Mouse (Mus musculus) hindbrain, postnatal 0 days (tissue): Measurements from ENCODE around the gene Dvl1. TPM values are rescaled to one million over a fixed set of nuclear protein-coding genes. Genes with fewer than 3 reads are reported as not detected.
A peak's percentile ranks its signal among the peaks of the same experiment; 100 is the strongest.

Experiments
- ATAC-seq: fragments of 200-750 bp; cut with Nextera tagmentation; 2 replicates; pipeline ENCODE4 v1.8.0; 2017; ENCODE audit warnings: mild to moderate bottlenecking, moderate TSS enrichment, moderate library complexity
- DNase-seq: peaks from one replicate; pipeline ENCODE4 v3.0.0-alpha.2; 2015; ENCODE audit warnings: low spot score
- H3K27ac ChIP-seq: fragments of 300-500 bp; sonication (generic); 2 replicates; pipeline ENCODE4 v1.5.1; 2014; ENCODE audit warnings: mild to moderate bottlenecking
- H3K27me3 ChIP-seq: fragments of 300-500 bp; sonication (generic); 2 replicates; pipeline ENCODE4 v1.6.1; 2014; ENCODE audit warnings: low read length, mixed read lengths; ENCODE audit not compliant: insufficient read depth
- H3K36me3 ChIP-seq: fragments of 300-500 bp; sonication (generic); 2 replicates; pipeline ENCODE4 v1.6.1; 2014; ENCODE audit warnings: low read length, mixed read lengths; ENCODE audit not compliant: insufficient read depth
- H3K4me1 ChIP-seq: fragments of 300-500 bp; sonication (generic); 2 replicates; pipeline ENCODE4 v1.6.1; 2014; ENCODE audit warnings: antibody characterized with exemption, low read length, mixed read lengths; ENCODE audit not compliant: insufficient read depth
- H3K4me2 ChIP-seq: fragments of 300-500 bp; sonication (generic); 2 replicates; pipeline ENCODE4 v1.6.1; 2014; ENCODE audit warnings: low read depth, mild to moderate bottlenecking, low read length, moderate library complexity, mixed read lengths
- H3K4me3 ChIP-seq: fragments of 300-500 bp; sonication (generic); 2 replicates; pipeline ENCODE4 v1.5.1; 2014; ENCODE audit warnings: low read length
- H3K9ac ChIP-seq: fragments of 300-500 bp; sonication (generic); replicated peaks from 2 replicates; pipeline ENCODE4 v1.6.1; 2014; ENCODE audit warnings: mild to moderate bottlenecking, low read length, moderate library complexity, mixed read lengths
- H3K9me3 ChIP-seq: fragments of 300-500 bp; sonication (generic); 2 replicates; pipeline ENCODE4 v1.6.1; 2016; ENCODE audit warnings: low read length, mixed read lengths
- CTCF ChIP-seq: IDR thresholded peaks from 2 replicates; pipeline ENCODE4 v1.5.1; 2016; ENCODE audit warnings: antibody characterized with exemption, control low read depth, low read depth
- WGBS: fragments of 180-500 bp; shearing (Covaris S2); extraction: QIAGEN DNeasy Blood & Tissue Kit; methylation state at CpG from one replicate; pipeline ENCODE4 v1.1.7; 2014; 5-methylcytosine and 5-hydroxymethylcytosine counted together
- polyA plus RNA-seq: library from polyadenylated mRNA; unstranded; fragments of >200 nt; fragmentation: Nextera tagmentation; extraction: Ambion mirVana; gene quantifications from 2 replicates; pipeline ENCODE4 v1.2.1, GENCODE M21; 2015
- total RNA-seq: library from RNA; depleted of rRNA; stranded (reverse); fragments of >200 nt; gene quantifications from 2 replicates; pipeline ENCODE4 v1.2.3, GENCODE M21; 2014

The Dvl1 gene
- total and polyA plus RNA-seq, 2 experiments from 2014 or later: 16.4 to 166 TPM

DNA sequence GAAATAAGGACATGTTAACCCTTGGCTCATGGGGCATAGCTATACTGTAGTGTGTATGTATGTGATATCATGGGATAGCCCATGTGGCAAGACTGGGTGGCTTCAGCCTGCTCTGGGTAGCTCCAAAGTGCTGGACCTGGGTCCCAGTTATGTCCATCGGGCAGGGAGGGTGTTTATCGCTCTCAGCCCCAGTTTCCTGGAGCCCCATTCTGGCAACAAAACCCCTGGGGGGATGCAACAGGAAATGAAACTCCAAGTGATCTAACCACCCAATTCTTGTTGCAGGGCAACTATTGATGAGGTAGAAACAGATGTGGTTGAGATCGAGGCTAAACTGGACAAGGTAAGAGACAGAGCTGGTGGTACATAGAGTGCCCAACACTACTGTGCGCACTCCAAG, 48.6 kb downstream of the Dvl1 start:
- WGBS: 96% methylated on average over 4 of the region's 4 CpGs
- Histone ChIP-seq H3K4me3 (no peak overlapping the region), H3K9me3 (no peaks in the 10 kb centered on the region)

DNA sequence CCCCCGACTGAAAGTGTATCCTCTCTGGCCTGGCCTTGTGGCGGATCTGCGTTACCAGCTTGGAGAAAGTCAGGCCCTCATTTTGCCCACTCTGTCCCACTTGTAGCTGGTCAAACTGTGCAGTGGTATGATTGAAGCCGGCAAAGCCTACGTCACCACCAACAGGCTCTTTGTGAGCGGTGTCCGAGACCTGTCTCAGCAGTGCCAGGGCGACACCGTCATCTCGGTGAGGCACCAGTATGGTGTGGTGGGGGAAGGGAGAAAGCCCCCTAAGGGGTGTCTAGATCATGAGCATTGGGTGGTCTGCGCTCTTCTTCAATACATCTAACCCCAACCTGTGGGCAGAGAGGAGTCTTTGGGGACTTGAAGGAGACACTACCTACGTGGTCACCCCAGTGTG, 49.3 kb downstream of the Dvl1 start:
- H3K4me1 ChIP-seq: peaks cover 32% of the 10 kb centered on the region
- ATAC-seq (no peak), DNase-seq (no peak)
- no peak overlapping the region for H3K9ac ChIP-seq
- peaks cover 40% of the 10 kb centered on the region for H3K36me3 ChIP-seq
- H3K9me3 ChIP-seq: no peaks in the 10 kb centered on the region
- H3K27ac ChIP-seq: no peak overlapping the region
- H3K4me2 ChIP-seq: no peak overlapping the region
- no peak overlapping the region for H3K4me3 ChIP-seq
- no peak for TF ChIP-seq CTCF
- 99% methylated on average over 12 of the region's 12 CpGs for WGBS
- no peaks in the 10 kb centered on the region for H3K27me3 ChIP-seq

More for the DNA sequence above, 48.6 kb downstream of the Dvl1 start:
- ATAC-seq: no peak
- DNase-seq: no peak
- Histone ChIP-seq H3K27me3 (no peaks in the 10 kb centered on the region), H3K4me1 (peaks cover 32% of the 10 kb centered on the region), H3K9ac (0 out of 2 replicates have a peak overlapping the region, but pooled peaks have one; percentile 89), H3K27ac (peak overlapping the region; percentile 84; the same call in 1 of the 2 replicates), H3K36me3 (peaks cover 34% of the 10 kb centered on the region), H3K4me2 (peak overlapping the region; percentile 73; the same call in 1 of the 2 replicates)
- no peak for TF ChIP-seq CTCF

DNA sequence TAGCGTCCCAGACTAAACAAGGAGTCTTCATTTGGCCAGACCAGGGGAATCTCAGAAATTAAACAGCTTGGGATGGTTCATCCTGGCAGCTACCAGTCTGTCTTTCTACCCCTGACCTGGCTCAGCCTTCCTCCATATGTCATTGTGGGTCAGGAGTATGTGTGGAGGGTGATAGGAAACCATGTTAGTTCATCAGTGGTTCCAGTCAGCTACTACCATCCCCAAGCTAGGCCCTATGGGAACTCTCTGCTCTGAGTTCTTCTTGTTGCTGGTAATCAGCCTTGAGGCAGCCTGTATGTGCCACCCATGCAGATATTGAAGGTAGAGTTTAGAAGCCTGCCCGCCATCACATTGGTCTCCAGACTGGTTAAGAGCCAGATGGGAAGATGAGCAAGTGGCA, 51.1 kb downstream of the Dvl1 start:
- WGBS: 97% methylated on average over 2 of the region's 2 CpGs
- H3K27me3 ChIP-seq: no peaks in the 10 kb centered on the region
- ATAC-seq: no peak
- peaks cover 27% of the 10 kb centered on the region for H3K4me1 ChIP-seq
- no peak for TF ChIP-seq CTCF
- no peaks in the 10 kb centered on the region for H3K9me3 ChIP-seq
- no peak for DNase-seq
- peaks cover 59% of the 10 kb centered on the region for H3K36me3 ChIP-seq
- H3K4me3 ChIP-seq: no peak overlapping the region
- H3K4me2 ChIP-seq: no peak overlapping the region
- no peak overlapping the region for H3K9ac ChIP-seq
- no peak overlapping the region for H3K27ac ChIP-seq

DNA sequence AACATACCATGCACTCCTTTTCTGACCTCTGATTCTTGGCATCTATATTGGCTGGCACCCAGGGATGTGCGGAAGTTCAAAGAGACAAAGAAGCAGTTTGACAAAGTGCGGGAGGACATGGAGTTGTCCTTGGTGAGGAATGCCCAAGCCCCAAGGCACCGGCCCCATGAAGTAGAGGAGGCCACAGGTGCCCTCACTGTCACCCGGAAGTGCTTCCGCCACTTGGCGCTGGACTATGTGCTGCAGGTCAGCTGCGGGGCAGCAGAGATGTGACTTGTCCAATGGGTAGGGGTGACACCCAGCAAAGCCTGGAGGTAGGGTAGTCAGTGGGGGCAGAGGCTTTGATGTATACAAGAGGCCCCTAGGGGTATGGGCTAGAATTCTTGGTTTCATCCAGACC, 52.2 kb downstream of the Dvl1 start:
- Histone ChIP-seq H3K4me1 (peaks cover 17% of the 10 kb centered on the region), H3K4me3 (no peak overlapping the region), H3K4me2 (no peak overlapping the region), H3K36me3 (peaks cover 67% of the 10 kb centered on the region), H3K27me3 (no peaks in the 10 kb centered on the region), H3K27ac (no peak overlapping the region), H3K9ac (no peak overlapping the region), H3K9me3 (no peaks in the 10 kb centered on the region)
- no peak for DNase-seq
- no peak for ATAC-seq
- WGBS: 92% methylated on average over 7 of the region's 7 CpGs
- TF ChIP-seq CTCF: no peak

DNA sequence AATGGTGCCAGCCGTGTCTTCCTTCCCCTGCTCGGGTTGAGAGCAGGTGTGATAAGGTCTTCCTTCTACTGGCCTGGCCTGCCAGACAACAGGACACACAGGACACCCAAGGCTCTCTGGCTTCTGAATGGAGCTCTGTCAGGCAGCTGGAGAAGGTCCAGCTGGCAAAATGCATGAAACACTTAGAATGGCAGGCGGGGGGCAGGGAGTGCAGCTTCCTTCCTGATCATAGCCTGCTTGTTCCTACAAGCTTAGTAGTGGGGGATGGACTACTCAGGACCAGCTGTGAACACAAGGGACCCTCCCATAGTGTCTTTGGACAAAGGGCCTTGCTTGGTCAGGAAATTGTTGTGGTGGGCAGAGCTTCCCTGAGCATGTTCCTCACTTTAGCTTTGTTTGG, 54.0 kb downstream of the Dvl1 start:
- H3K27ac ChIP-seq: peak overlapping the region; percentile 29; the same call in 1 of the 2 replicates
- no peak for TF ChIP-seq CTCF
- DNase-seq (peak; percentile 68), ATAC-seq (peak; percentile 62)
- H3K4me3 ChIP-seq: no peak overlapping the region
- WGBS: 47% methylated on average over 3 of the region's 3 CpGs
- H3K4me2 ChIP-seq: no peak overlapping the region
- peaks cover 85% of the 10 kb centered on the region for H3K36me3 ChIP-seq
- no peaks in the 10 kb centered on the region for H3K9me3 ChIP-seq
- no peaks in the 10 kb centered on the region for H3K27me3 ChIP-seq
- H3K4me1 ChIP-seq: no peaks in the 10 kb centered on the region
- H3K9ac ChIP-seq: no peak overlapping the region

DNA sequence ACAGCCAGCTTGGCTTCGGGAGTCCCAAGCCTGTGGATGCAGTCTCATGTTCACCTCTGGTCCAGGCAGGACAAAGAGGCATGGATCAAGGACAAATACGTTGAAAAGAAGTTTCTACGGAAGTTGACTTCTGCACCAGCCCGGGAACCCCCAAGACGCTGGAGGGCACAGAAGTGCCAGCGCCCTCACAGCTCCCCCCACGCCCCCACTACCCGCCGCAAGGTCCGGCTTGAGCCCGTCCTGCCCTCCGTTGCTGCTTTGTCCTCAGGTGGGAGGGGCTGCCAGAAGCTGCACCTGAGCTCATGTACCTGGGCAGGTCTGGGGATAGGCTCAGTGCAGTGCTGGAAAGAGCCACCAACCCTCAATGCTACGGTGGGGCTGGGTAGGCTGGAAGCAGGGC, 56.0 kb downstream of the Dvl1 start:
- no peaks in the 10 kb centered on the region for H3K27me3 ChIP-seq
- H3K9ac ChIP-seq: no peak overlapping the region
- no peak overlapping the region for H3K4me2 ChIP-seq
- ATAC-seq (no peak), DNase-seq (no peak)
- WGBS: 94% methylated on average over 13 of the region's 13 CpGs
- no peaks in the 10 kb centered on the region for H3K9me3 ChIP-seq
- no peak for TF ChIP-seq CTCF
- H3K4me1 ChIP-seq: no peaks in the 10 kb centered on the region
- peaks cover 84% of the 10 kb centered on the region for H3K36me3 ChIP-seq
- no peak overlapping the region for H3K27ac ChIP-seq
- no peak overlapping the region for H3K4me3 ChIP-seq

DNA sequence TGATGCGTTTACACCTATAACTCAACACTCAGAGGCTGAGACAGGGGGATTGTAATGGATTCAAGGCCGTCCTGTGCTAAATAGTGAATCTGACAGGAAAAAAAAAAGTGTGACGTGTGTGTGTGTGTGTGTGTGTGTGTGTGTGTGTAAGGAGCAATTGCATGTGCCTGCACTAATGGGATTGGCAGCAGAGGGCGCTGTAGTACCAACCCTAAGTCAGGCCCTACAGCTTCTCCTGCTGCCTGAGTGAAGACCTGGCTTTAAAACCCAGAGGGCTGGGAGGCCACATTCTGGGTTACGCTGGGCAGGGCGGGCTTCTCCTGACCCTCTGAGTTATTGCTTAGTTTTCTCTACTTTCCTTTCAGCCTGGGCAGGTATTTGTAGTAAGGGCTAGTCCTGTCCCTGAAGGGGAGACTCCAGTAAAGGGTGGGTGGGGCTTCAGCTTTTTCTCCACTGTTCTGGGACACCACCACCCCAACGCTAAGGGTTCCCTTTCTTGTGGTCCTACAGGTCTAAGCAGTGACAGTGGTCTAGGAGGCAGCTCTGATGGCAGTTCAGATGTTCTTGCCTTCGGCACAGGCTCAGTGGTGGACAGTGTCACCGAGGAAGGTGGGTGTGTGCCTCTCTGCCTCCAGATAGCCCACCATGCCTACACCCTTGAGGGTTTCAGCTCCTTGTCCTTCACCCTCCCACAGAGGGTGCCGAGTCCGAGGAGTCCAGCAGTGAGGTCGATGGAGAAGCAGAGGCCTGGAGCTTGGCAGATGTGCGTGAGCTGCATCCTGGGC, 57.3 kb downstream of the Dvl1 start:
- no peaks in the 10 kb centered on the region for H3K27me3 ChIP-seq
- H3K4me3 ChIP-seq: no peak overlapping the region
- TF ChIP-seq CTCF: peak; percentile 62
- peaks cover 71% of the 10 kb centered on the region for H3K36me3 ChIP-seq
- no peak for ATAC-seq
- H3K9me3 ChIP-seq: no peaks in the 10 kb centered on the region
- no peak overlapping the region for H3K27ac ChIP-seq
- H3K4me2 ChIP-seq: no peak overlapping the region
- WGBS: 93% methylated on average over 13 of the region's 13 CpGs
- H3K9ac ChIP-seq: no peak overlapping the region
- H3K4me1 ChIP-seq: no peaks in the 10 kb centered on the region
- peak; percentile 63 for DNase-seq
